Mouse (Mus musculus): ENCODE results near the gene Txnrd2. TPM values are rescaled to one million over a fixed set of nuclear protein-coding genes. Genes with fewer than 3 reads are reported as not detected.

Gene Txnrd2
- polyA plus RNA-seq, 1 experiment from 2014 or later: 17.4 TPM

DNA sequence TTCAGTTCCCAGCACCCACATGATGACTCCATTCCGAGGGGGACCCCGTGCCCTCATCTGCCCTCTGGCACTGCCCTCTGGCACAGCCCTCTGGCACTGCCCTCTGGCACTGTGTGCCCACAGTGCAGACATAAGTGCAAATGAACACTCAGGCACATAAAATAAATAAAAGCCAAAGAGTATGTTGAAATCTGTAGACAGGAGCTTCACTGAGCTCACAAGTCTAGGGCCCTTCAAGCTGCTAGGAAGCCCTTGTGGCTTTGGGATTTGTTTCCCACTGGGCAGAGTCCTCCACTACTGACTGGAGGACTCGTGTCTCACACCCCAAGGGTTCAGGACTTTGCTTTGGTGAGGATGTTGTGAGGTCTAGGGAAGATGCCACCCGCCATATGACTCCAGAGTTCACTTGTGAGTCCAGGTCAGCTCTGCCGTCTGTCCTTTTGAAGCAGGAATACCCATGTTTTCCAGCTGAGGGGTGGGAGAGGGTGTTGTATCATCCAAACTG lies 1.9 kb downstream of the Txnrd2 start:
- no peaks in the 10 kb centered on the region for H3K27me3 ChIP-seq (replicated peaks; ENCODE audit: control insufficient read depth, insufficient read depth, low read length)
- H3K4me2 ChIP-seq (ENCODE audit: low read length): no peak overlapping the region
- no peaks in the 10 kb centered on the region for H3K9me3 ChIP-seq (ENCODE audit: control insufficient read depth, low read length)
- ATAC-seq (replicated peaks; ENCODE audit: low FRiP score, low TSS enrichment, low read depth) (no peak), DNase-seq (ENCODE audit: low spot score) (no peak)
- WGBS: 88% methylated on average over 5 of the region's 5 CpGs
- 0 out of 2 replicates have a peak, but pooled peaks cover 2% of the 10 kb centered on the region for H3K36me3 ChIP-seq (ENCODE audit: control insufficient read depth, insufficient read depth, low read length)
- H3K4me1 ChIP-seq (replicated peaks; ENCODE audit: control insufficient read depth, insufficient read depth, low read length): peaks cover 21% of the 10 kb centered on the region
- no peak overlapping the region for H3K27ac ChIP-seq (ENCODE audit: low read depth)
- no peak overlapping the region for H3K4me3 ChIP-seq (ENCODE audit: low read depth, low read length)
- no peak overlapping the region for H3K9ac ChIP-seq (ENCODE audit: low read length)

DNA sequence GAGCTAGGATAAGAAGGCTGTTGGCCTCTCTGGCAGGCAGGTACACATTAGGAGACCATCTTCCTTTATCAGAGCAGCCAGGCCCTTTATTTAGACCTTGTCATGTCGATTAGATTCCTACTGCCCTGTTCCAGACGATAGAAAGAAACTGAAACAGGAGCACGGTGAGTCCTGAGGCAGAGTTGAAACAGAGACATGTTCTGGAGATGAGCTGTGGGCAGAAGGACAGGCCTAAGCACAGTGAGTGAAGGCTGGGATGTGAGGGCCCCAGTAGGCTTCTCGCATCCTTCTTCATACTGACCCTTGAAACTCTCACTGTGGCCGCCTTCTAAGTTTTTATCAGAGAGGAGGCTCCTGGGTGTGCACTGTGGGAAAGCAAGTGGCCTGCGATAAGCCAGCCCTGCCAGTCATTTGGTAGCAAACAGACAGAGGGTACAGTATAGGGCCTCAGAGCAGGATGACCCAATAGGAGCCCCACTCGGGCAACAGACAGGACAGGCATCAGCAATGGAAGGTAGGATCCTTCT lies 2.4 kb downstream of the Txnrd2 start:
- no peak overlapping the region for H3K9ac ChIP-seq (ENCODE audit: low read length)
- ATAC-seq (replicated peaks; ENCODE audit: low FRiP score, low TSS enrichment, low read depth): no peak
- peaks cover 21% of the 10 kb centered on the region for H3K4me1 ChIP-seq (replicated peaks; ENCODE audit: control insufficient read depth, insufficient read depth, low read length)
- H3K9me3 ChIP-seq (ENCODE audit: control insufficient read depth, low read length): no peaks in the 10 kb centered on the region
- no peak for DNase-seq (ENCODE audit: low spot score)
- H3K27me3 ChIP-seq (replicated peaks; ENCODE audit: control insufficient read depth, insufficient read depth, low read length): no peaks in the 10 kb centered on the region
- WGBS: 85% methylated on average over 7 of the region's 7 CpGs
- no peak overlapping the region for H3K4me3 ChIP-seq (ENCODE audit: low read depth, low read length)
- no peak overlapping the region for H3K4me2 ChIP-seq (ENCODE audit: low read length)
- H3K36me3 ChIP-seq (ENCODE audit: control insufficient read depth, insufficient read depth, low read length): no peaks in the 10 kb centered on the region
- H3K27ac ChIP-seq (ENCODE audit: low read depth): no peak overlapping the region

- ATAC-seq (replicated peaks; ENCODE audit: low FRiP score, low TSS enrichment, low read depth) (no peak), DNase-seq (ENCODE audit: low spot score) (no peak)
- H3K4me2 ChIP-seq (ENCODE audit: low read length): no peak overlapping the region
- no peaks in the 10 kb centered on the region for H3K9me3 ChIP-seq (ENCODE audit: control insufficient read depth, low read length)
- no peak overlapping the region for H3K27ac ChIP-seq (ENCODE audit: low read depth)
- H3K4me3 ChIP-seq (ENCODE audit: low read depth, low read length): no peak overlapping the region
- H3K36me3 ChIP-seq (ENCODE audit: control insufficient read depth, insufficient read depth, low read length): no peaks in the 10 kb centered on the region
- H3K9ac ChIP-seq (ENCODE audit: low read length): no peak overlapping the region
- H3K4me1 ChIP-seq (replicated peaks; ENCODE audit: control insufficient read depth, insufficient read depth, low read length): peaks cover 13% of the 10 kb centered on the region
- no peaks in the 10 kb centered on the region for H3K27me3 ChIP-seq (replicated peaks; ENCODE audit: control insufficient read depth, insufficient read depth, low read length)
- WGBS: 90% methylated on average over 8 of the region's 8 CpGs
These were observed 3.5 kb downstream of the Txnrd2 start for GRCm38 (mm10) chr16:18429641-18430040.

DNA sequence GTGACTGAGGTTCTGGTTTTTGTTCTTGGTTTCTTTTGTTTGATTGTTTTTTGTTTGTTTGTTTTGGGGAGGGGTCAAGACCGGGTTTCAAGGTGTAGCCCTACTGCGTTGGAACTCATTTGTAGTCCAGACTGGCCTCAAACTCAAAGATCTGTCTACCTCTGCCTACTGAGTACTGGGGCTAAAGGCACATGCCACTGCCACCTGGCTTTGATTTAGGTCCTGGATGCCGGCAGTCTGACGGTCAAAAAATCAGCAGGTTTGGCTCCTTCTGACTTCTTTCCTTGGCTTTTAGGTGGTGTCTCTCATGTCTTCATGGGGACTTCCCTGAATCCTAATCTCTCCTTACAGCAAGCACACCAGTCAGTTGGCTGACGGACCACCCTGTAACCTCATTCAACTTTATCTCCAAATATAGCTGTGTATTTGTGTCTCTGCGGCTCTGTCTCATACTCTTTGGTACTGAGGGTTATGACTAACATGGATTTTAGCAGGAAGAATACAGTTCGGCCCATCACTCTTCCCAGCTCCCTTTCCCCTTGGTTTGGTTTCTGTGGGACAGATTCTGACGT lies 4.5 kb downstream of the Txnrd2 start:
- Histone ChIP-seq H3K27me3 (replicated peaks; ENCODE audit: control insufficient read depth, insufficient read depth, low read length) (no peaks in the 10 kb centered on the region), H3K4me1 (replicated peaks; ENCODE audit: control insufficient read depth, insufficient read depth, low read length) (peaks cover 5% of the 10 kb centered on the region), H3K4me3 (ENCODE audit: low read depth, low read length) (no peak overlapping the region), H3K27ac (ENCODE audit: low read depth) (no peak overlapping the region), H3K9ac (ENCODE audit: low read length) (no peak overlapping the region), H3K36me3 (ENCODE audit: control insufficient read depth, insufficient read depth, low read length) (no peaks in the 10 kb centered on the region), H3K9me3 (ENCODE audit: control insufficient read depth, low read length) (0 out of 2 replicates have a peak, but pooled peaks cover 2% of the 10 kb centered on the region), H3K4me2 (ENCODE audit: low read length) (no peak overlapping the region)
- 71% methylated on average over 8 of the region's 8 CpGs for WGBS
- no peak for DNase-seq (ENCODE audit: low spot score)
- ATAC-seq (replicated peaks; ENCODE audit: low FRiP score, low TSS enrichment, low read depth): no peak

DNA sequence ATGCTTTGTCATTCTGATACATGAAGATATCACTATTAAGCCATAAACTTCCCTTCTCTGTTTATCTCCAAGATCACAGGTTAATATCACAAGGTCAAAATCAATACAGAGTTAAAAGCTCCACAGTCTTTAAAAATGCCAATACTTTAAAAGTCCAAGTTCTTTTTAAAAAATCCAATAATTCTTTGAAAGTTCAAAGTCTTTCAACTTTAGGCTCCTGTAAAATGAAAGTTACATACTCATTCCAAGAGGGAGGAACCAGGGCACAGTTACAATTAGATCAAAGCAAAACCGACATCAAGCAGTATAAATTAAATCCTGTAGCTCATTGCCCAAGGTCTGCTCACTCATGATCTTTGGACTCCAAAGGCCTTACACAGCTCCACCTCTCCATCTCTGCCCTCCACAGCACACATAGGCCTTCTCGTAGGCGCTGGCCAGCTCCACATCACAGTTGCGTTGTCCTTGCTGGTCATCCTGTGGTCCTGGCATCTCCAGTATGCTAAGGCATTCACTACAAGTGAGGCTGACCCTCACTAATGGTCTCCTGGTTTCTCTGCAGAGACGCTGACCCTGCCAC lies 7.2 kb downstream of the Txnrd2 start:
- Histone ChIP-seq H3K4me3 (ENCODE audit: low read depth, low read length) (no peak overlapping the region), H3K27me3 (replicated peaks; ENCODE audit: control insufficient read depth, insufficient read depth, low read length) (no peaks in the 10 kb centered on the region), H3K4me2 (ENCODE audit: low read length) (no peak overlapping the region), H3K9me3 (ENCODE audit: control insufficient read depth, low read length) (0 out of 2 replicates have a peak, but pooled peaks cover 2% of the 10 kb centered on the region), H3K9ac (ENCODE audit: low read length) (no peak overlapping the region), H3K27ac (ENCODE audit: low read depth) (no peak overlapping the region), H3K36me3 (ENCODE audit: control insufficient read depth, insufficient read depth, low read length) (0 out of 2 replicates have a peak, but pooled peaks cover 9% of the 10 kb centered on the region), H3K4me1 (replicated peaks; ENCODE audit: control insufficient read depth, insufficient read depth, low read length) (no peaks in the 10 kb centered on the region)
- WGBS: 84% methylated on average over 5 of the region's 5 CpGs
- DNase-seq (ENCODE audit: low spot score) (no peak), ATAC-seq (replicated peaks; ENCODE audit: low FRiP score, low TSS enrichment, low read depth) (no peak)

GRCm38 (mm10) chr16:18436128-18436527 lies 9.9 kb downstream of the Txnrd2 start:
- no peak overlapping the region for H3K9ac ChIP-seq (ENCODE audit: low read length)
- 0 out of 2 replicates have a peak, but pooled peaks cover 2% of the 10 kb centered on the region for H3K9me3 ChIP-seq (ENCODE audit: control insufficient read depth, low read length)
- no peaks in the 10 kb centered on the region for H3K27me3 ChIP-seq (replicated peaks; ENCODE audit: control insufficient read depth, insufficient read depth, low read length)
- no peak for DNase-seq (ENCODE audit: low spot score)
- H3K4me3 ChIP-seq (ENCODE audit: low read depth, low read length): no peak overlapping the region
- 85% methylated on average over 6 of the region's 6 CpGs for WGBS
- H3K27ac ChIP-seq (ENCODE audit: low read depth): no peak overlapping the region
- no peak for ATAC-seq (replicated peaks; ENCODE audit: low FRiP score, low TSS enrichment, low read depth)
- no peaks in the 10 kb centered on the region for H3K4me1 ChIP-seq (replicated peaks; ENCODE audit: control insufficient read depth, insufficient read depth, low read length)
- H3K4me2 ChIP-seq (ENCODE audit: low read length): no peak overlapping the region
- peaks cover 13% of the 10 kb centered on the region; the same call in 1 of the 2 replicates for H3K36me3 ChIP-seq (ENCODE audit: control insufficient read depth, insufficient read depth, low read length)

DNA sequence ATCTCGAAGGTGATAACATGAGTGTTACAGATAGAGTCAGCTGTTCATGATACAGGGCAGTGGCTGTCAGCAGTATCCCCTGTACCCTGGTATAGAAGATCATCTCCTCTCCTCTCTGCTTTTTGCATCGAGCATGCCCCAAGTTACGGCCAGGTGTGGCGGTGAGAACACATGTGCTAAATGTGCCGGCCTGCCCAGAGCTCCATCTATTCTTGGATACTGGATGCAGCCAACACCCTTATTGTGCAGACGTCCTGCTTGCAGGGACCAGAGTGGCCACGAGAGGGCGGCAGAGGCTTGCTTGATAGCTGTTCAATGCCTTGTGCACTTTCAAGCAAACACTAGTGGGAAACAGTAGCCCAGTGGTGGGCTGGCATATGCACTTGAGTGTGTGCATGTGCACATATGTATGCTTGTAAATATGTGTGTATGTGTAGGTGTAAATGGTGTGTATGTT lies 17.2 kb downstream of the Txnrd2 start:
- Histone ChIP-seq H3K27ac (ENCODE audit: low read depth) (no peak overlapping the region), H3K27me3 (replicated peaks; ENCODE audit: control insufficient read depth, insufficient read depth, low read length) (no peaks in the 10 kb centered on the region), H3K4me2 (ENCODE audit: low read length) (no peak overlapping the region), H3K9ac (ENCODE audit: low read length) (no peak overlapping the region), H3K9me3 (ENCODE audit: control insufficient read depth, low read length) (no peaks in the 10 kb centered on the region), H3K4me1 (replicated peaks; ENCODE audit: control insufficient read depth, insufficient read depth, low read length) (peaks cover 11% of the 10 kb centered on the region), H3K36me3 (ENCODE audit: control insufficient read depth, insufficient read depth, low read length) (peaks cover 12% of the 10 kb centered on the region; the same call in 1 of the 2 replicates), H3K4me3 (ENCODE audit: low read depth, low read length) (no peak overlapping the region)
- peak; percentile 100 for DNase-seq (ENCODE audit: low spot score)
- peak; percentile 76 for ATAC-seq (replicated peaks; ENCODE audit: low FRiP score, low TSS enrichment, low read depth)
- 23% methylated on average over 8 of the region's 8 CpGs for WGBS

GRCm38 (mm10) chr16:18447243-18447642 lies 21.1 kb downstream of the Txnrd2 start:
- Histone ChIP-seq H3K36me3 (ENCODE audit: control insufficient read depth, insufficient read depth, low read length) (no peaks in the 10 kb centered on the region), H3K9me3 (ENCODE audit: control insufficient read depth, low read length) (no peaks in the 10 kb centered on the region), H3K4me2 (ENCODE audit: low read length) (no peak overlapping the region), H3K4me1 (replicated peaks; ENCODE audit: control insufficient read depth, insufficient read depth, low read length) (peaks cover 13% of the 10 kb centered on the region), H3K4me3 (ENCODE audit: low read depth, low read length) (no peak overlapping the region), H3K27me3 (replicated peaks; ENCODE audit: control insufficient read depth, insufficient read depth, low read length) (no peaks in the 10 kb centered on the region), H3K27ac (ENCODE audit: low read depth) (0 out of 2 replicates have a peak overlapping the region, but pooled peaks have one; percentile 0), H3K9ac (ENCODE audit: low read length) (no peak overlapping the region)
- ATAC-seq (replicated peaks; ENCODE audit: low FRiP score, low TSS enrichment, low read depth): no peak
- no peak for DNase-seq (ENCODE audit: low spot score)

Measured in intestine, embryonic 14.5 days (tissue).